Mouse (Mus musculus): ENCODE results near the gene Rbm45. TPM values are rescaled to one million over a fixed set of nuclear protein-coding genes. Genes with fewer than 3 reads are reported as not detected.

Gene Rbm45
- total and polyA plus RNA-seq, 3 experiments, result 53.3 to 61.4 (median 53.7) TPM

GRCm38 (mm10) chr2:76338215-76339156 lies 31.3 kb upstream of the Rbm45 start, which contains the start of gene Pde11a:
Gene Pde11a, minus strand, starts transcription at chr2:76338774.
- no peaks in the 10 kb centered on the region for H3K27me3 ChIP-seq (replicated peaks)
- no peak within 1 kb of the TSS for H3K4me2 ChIP-seq (ENCODE audit: insufficient read depth, low read depth, poor library complexity, severe bottlenecking)
- H3K9ac ChIP-seq (ENCODE audit: insufficient read depth, low read depth), result no peak within 1 kb of the TSS
- H3K79me2 ChIP-seq (replicated peaks; ENCODE audit: control insufficient read depth, extremely low read depth, insufficient read depth, poor library complexity, severe bottlenecking), result no peaks in the 10 kb centered on the region
- in situ Hi-C loops (cut with MboI; ENCODE audit: low pct_ligation_motif_present, low pct_unique_long_range_greater_than_20kb, low sequenced_read_pairs) (no loop called here), dilution Hi-C loops (cut with MboI; ENCODE audit: extremely low pct_ligation_motif_present, extremely low pct_unique_long_range_greater_than_20kb, low sequenced_read_pairs) (no loop called here)
- no peaks in the 10 kb centered on the region for H3K36me3 ChIP-seq (replicated peaks in 1 of 2; ENCODE audit: control insufficient read depth in 1 of 2, insufficient read depth in 1 of 2, low read length in 1 of 2)
- DNase-seq (ENCODE audit: extremely low read depth), result no peak
- H3K4me1 ChIP-seq (ENCODE audit: control insufficient read depth in 1 of 2, insufficient read depth in 2 of 2), result no peaks in the 10 kb centered on the region
- H3K27ac ChIP-seq (ENCODE audit: insufficient read depth, low read depth), result no peak within 1 kb of the TSS
- no peak for TF ChIP-seq ELF1 (IDR thresholded peaks at IDR 0.05; ENCODE audit: low read depth, low read length)
- TF ChIP-seq MAFK (IDR thresholded peaks at IDR 0.05; ENCODE audit: insufficient replicate concordance, low read length), result no peak
- TF ChIP-seq USF2 (conservative IDR thresholded peaks at IDR 0.05; ENCODE audit: low read depth, low read length), result no peak
- TF ChIP-seq E2F4 (IDR thresholded peaks at IDR 0.05; ENCODE audit: insufficient replicate concordance, low read depth, low read length), result no peak
- TF ChIP-seq TCF12 (IDR thresholded peaks at IDR 0.05; ENCODE audit: low read depth, low read length), result no peak
- TF ChIP-seq PAX5 (IDR thresholded peaks at IDR 0.05; ENCODE audit: low read length), result no peak
- TF ChIP-seq ZMIZ1 (IDR thresholded peaks at IDR 0.05; ENCODE audit: low read depth, low read length), result no peak
- no peak for TF ChIP-seq GABPA (IDR thresholded peaks at IDR 0.05; ENCODE audit: insufficient replicate concordance, low read depth, low read length)
- TF ChIP-seq RAD21 (IDR thresholded peaks at IDR 0.05; ENCODE audit: low read depth, low read length), result no peak
- TF ChIP-seq TBP (conservative IDR thresholded peaks at IDR 0.05; ENCODE audit: low read depth, low read length), result no peak
- TF ChIP-seq MEF2A (IDR thresholded peaks at IDR 0.05; ENCODE audit: borderline replicate concordance, low read depth, low read length), result no peak
- TF ChIP-seq CTCF (conservative IDR thresholded peaks at IDR 0.05 in 1 of 2, IDR thresholded peaks at IDR 0.05 in 1 of 2; ENCODE audit: low read depth in 2 of 2, low read length in 2 of 2), result no peak
- no peak for TF ChIP-seq MYC (IDR thresholded peaks at IDR 0.05; ENCODE audit: low read depth, low read length)
- no peak for TF ChIP-seq CHD2 (IDR thresholded peaks at IDR 0.05; ENCODE audit: low read length)
- no peaks in the 10 kb centered on the region for H3K9me3 ChIP-seq (replicated peaks; ENCODE audit: low read length)
- H3K4me3 ChIP-seq (replicated peaks in 1 of 3; ENCODE audit: low read depth in 2 of 3, low read length in 2 of 3, poor library complexity in 1 of 3), result no peak within 1 kb of the TSS

GRCm38 (mm10) chr2:76342146-76342545 lies 27.6 kb upstream of the Rbm45 start:
- H3K4me3 ChIP-seq (replicated peaks in 1 of 3; ENCODE audit: low read depth in 2 of 3, low read length in 2 of 3, poor library complexity in 1 of 3), result no peak overlapping the region
- no peak overlapping the region for H3K4me2 ChIP-seq (ENCODE audit: insufficient read depth, low read depth, poor library complexity, severe bottlenecking)
- H3K36me3 ChIP-seq (replicated peaks in 1 of 2; ENCODE audit: control insufficient read depth in 1 of 2, insufficient read depth in 1 of 2, low read length in 1 of 2), result no peaks in the 10 kb centered on the region
- no peak for DNase-seq (ENCODE audit: extremely low read depth)
- H3K27ac ChIP-seq (ENCODE audit: insufficient read depth, low read depth), result no peak overlapping the region
- no peaks in the 10 kb centered on the region for H3K79me2 ChIP-seq (replicated peaks; ENCODE audit: control insufficient read depth, extremely low read depth, insufficient read depth, poor library complexity, severe bottlenecking)
- H3K9ac ChIP-seq (ENCODE audit: insufficient read depth, low read depth), result no peak overlapping the region
- no peaks in the 10 kb centered on the region for H3K4me1 ChIP-seq (ENCODE audit: control insufficient read depth in 1 of 2, insufficient read depth in 2 of 2)
- no peaks in the 10 kb centered on the region for H3K27me3 ChIP-seq (replicated peaks)
- in situ Hi-C loops (cut with MboI; ENCODE audit: low pct_ligation_motif_present, low pct_unique_long_range_greater_than_20kb, low sequenced_read_pairs), result no loop called here
- TF ChIP-seq IRF4 (IDR thresholded peaks at IDR 0.05; ENCODE audit: low read depth, low read length) (no peak), NELFE (IDR thresholded peaks at IDR 0.05; ENCODE audit: low read depth, low read length) (no peak), ETS1 (conservative IDR thresholded peaks at IDR 0.05; ENCODE audit: low read depth, low read length) (no peak), HCFC1 (IDR thresholded peaks at IDR 0.05; ENCODE audit: low read depth, low read length) (no peak), MEF2A (IDR thresholded peaks at IDR 0.05; ENCODE audit: borderline replicate concordance, low read depth, low read length) (no peak), USF2 (conservative IDR thresholded peaks at IDR 0.05; ENCODE audit: low read depth, low read length) (no peak), KAT2A (IDR thresholded peaks at IDR 0.05; ENCODE audit: insufficient replicate concordance, low read length) (no peak), RCOR1 (conservative IDR thresholded peaks at IDR 0.05; ENCODE audit: low read depth, low read length) (no peak)
- dilution Hi-C loops (cut with MboI; ENCODE audit: extremely low pct_ligation_motif_present, extremely low pct_unique_long_range_greater_than_20kb, low sequenced_read_pairs), result no loop called here
- H3K9me3 ChIP-seq (replicated peaks; ENCODE audit: low read length), result peaks cover 2% of the 10 kb centered on the region

Data from CH12.LX (cell line).